Mouse (Mus musculus) urinary bladder, postnatal 10 days (tissue): ENCODE measurements around the gene 2900026A02Rik.

Experiments
- DNase-seq: peaks from one replicate; pipeline ENCODE4 v3.0.0; 2022; ENCODE audit warnings: low spot score

Gene 2900026A02Rik

GRCm38 (mm10) chr5:113150871-113151553 is 70.0 kb downstream of the 2900026A02Rik start:
- DNase-seq: no peak

GRCm38 (mm10) chr5:113149052-113149451 is 72.0 kb downstream of the 2900026A02Rik start:
- no peak for DNase-seq

- no peak for DNase-seq
These were observed 73.0 kb downstream of the 2900026A02Rik start for GRCm38 (mm10) chr5:113147994-113148471.

- no peak for DNase-seq
These were observed 74.4 kb downstream of the 2900026A02Rik start for GRCm38 (mm10) chr5:113146656-113147055.

- no peak for DNase-seq
These were observed 75.9 kb downstream of the 2900026A02Rik start for GRCm38 (mm10) chr5:113145171-113145570.

- DNase-seq: no peak
These were observed 78.5 kb downstream of the 2900026A02Rik start for GRCm38 (mm10) chr5:113142486-113142885.

GRCm38 (mm10) chr5:113142018-113142417 is 79.0 kb downstream of the 2900026A02Rik start:
- DNase-seq: no peak

GRCm38 (mm10) chr5:113140872-113141271 is 80.2 kb downstream of the 2900026A02Rik start:
- DNase-seq: no peak

GRCm38 (mm10) chr5:113140051-113140450 is 81.0 kb downstream of the 2900026A02Rik start:
- no peak for DNase-seq

GRCm38 (mm10) chr5:113139064-113139726 is 81.8 kb downstream of the 2900026A02Rik start:
- DNase-seq: no peak

GRCm38 (mm10) chr5:113138319-113139063 is 82.5 kb downstream of the 2900026A02Rik start:
- DNase-seq: no peak

GRCm38 (mm10) chr5:113137691-113138318 is 83.2 kb downstream of the 2900026A02Rik start:
- no peak for DNase-seq

GRCm38 (mm10) chr5:113136951-113137487 is 84.0 kb downstream of the 2900026A02Rik start:
- DNase-seq: no peak

GRCm38 (mm10) chr5:113135513-113135912 is 85.5 kb downstream of the 2900026A02Rik start:
- no peak for DNase-seq

- DNase-seq: no peak
These were observed 87.0 kb downstream of the 2900026A02Rik start for GRCm38 (mm10) chr5:113133722-113134710.

GRCm38 (mm10) chr5:113133080-113133491 is 88.0 kb downstream of the 2900026A02Rik start:
- no peak for DNase-seq

- DNase-seq: no peak
These were observed 88.4 kb downstream of the 2900026A02Rik start for GRCm38 (mm10) chr5:113132635-113133041.

- DNase-seq: no peak
These were observed 92.6 kb downstream of the 2900026A02Rik start for GRCm38 (mm10) chr5:113128426-113128825.

GRCm38 (mm10) chr5:113126476-113126875 is 94.6 kb downstream of the 2900026A02Rik start:
- DNase-seq: no peak

GRCm38 (mm10) chr5:113123693-113124092 is 97.3 kb downstream of the 2900026A02Rik start:
- no peak for DNase-seq
